Mouse (Mus musculus) right cerebral cortex, adult 2 months (tissue): ENCODE measurements around the gene Slc6a2.

Experiments used
- DNase-seq, 2 experiments: peaks; one replicate each; pipeline ENCODE4 v3.0.0; 2021 to 2022; ENCODE audit warnings: low spot score in 2 of 2

Slc6a2 gene

DNA sequence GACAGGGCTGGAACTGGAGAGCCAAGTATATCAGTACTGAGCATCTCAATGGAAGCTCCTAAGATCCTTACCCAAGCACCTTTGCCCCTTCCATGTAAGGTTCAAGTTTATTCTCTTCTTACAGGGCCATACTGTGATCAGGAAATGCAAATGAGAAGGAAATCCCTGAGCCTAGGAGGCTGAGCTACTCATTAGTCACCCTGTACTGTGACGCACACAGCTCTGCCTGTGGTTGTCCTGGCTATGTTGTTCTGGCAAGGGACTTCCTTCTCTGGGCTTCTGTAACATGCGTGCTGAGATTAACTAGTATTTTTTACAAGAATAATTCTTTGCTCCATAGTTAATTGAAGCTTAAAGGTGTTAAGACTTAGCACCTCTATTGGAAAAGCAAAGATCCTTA lies 70.8 kb downstream of the Slc6a2 start:
- no peak for DNase-seq

DNA sequence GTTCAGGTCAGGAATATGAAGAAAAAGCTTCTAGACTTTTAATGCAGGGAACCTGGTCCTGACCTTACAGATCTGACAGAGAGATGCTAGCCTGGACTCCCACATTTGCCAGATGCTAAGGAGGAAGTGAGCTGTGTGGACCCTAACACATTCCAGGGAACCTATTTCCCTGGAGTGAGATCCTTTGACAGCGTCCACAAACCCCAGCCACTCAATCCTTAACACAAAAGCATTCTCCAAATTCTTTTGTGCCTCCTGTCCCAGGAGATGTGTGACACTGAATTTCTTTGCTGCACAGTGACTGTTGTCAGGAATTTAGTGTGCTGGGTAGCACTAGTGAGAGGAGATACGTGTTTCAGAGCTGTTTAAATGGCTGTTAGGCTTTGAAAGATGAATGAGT lies 79.0 kb downstream of the Slc6a2 start:
- no peak for DNase-seq

DNA sequence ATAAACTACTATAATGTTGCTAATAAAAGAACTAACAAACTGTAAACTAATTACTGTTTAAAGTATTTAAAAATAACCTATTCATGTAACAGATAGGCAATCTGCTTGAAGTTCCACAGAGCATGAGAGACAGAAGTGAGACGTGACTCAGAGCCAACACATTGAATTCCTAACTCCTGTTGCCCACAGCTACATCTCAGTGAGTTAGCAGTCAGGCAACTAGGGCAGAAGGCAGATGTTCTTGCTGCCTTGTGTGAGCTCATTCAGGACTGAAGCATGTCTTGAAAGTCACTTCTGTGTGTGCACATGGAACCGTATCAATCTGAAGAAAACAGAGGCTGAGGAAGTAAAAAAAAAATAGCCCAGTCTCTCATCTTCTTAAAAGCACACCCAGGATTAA lies 80.4 kb downstream of the Slc6a2 start:
- DNase-seq = peak; percentile 29 to 45

DNA sequence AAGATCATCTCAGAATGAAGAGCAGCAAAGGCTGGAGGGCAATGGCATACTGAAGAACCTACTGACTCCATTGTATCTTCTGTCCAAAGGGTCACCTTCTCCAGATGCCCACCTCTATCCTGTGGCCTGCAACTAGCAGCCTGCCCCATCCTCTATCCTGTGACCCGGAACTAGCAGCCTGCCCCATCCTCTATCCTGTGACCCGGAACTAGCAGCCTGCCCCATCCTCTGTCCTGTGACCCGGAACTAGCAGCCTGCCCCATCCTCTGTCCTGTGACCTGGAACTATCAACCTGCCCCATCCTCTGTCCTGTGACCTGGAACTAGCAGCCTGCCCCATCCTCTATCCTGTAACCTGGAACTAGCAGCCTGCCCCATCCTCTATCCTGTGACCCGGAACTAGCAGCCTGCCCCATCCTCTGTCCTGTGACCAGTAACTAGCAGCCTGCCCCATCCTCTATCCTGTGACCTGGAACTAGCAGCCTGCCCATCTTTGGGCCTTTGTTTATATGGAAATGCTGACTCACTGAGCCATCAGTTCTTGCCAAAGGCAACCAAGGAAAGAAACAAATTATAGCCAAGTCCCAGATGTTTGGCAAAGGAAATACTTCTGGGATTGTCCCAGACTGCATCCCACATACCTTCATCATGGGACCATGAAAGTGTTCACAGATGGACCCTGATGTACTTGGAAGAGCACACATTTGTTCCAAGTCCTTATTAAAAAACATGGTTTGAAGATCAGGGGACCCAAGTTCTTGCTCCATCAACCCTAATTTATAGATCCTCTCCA lies 81.1 kb downstream of the Slc6a2 start:
- no peak for DNase-seq

DNA sequence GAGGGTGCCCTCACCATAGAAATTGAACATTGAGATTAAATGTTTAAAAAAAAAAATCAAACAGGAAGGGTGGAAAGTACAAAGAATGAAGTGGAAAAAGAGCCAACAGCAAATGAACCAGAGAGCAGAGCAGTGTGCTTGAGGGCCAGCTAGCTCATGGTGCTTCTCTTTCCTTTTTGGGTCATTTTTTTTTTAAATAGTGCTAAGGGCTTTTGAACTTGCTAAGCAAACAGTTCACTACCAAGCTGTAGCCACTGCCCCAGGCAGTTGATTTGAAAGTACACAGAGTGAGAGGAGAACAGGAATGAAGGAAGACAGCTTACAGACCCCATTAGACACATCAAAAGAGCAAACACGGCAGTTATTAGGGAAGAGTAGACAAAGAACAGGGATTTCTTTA lies 83.2 kb downstream of the Slc6a2 start:
- no peak for DNase-seq

DNA sequence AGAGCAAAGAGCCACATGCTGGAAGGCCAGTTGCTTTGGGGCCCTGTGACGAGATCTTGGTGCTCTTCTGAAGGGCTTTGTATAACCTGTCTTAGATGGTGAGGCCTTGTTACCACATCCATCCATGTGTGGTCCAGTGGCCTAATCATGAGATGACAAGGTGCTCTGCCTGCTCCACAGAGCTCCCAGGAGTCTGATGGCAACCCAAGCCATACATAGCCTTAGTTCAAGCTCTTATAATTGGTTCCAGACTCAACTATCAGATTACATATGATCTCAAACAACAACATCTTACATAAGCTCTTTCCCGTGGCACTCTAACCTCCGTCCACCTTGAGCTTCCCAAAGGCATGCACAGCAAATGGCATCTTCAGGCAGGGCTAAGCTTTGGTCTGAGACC lies 88.2 kb downstream of the Slc6a2 start, which contains the start of gene Ces1a:
Ces1a (minus strand) TSS at position 101 of the 400 bp plus-strand sequence.
- no peak for DNase-seq

DNA sequence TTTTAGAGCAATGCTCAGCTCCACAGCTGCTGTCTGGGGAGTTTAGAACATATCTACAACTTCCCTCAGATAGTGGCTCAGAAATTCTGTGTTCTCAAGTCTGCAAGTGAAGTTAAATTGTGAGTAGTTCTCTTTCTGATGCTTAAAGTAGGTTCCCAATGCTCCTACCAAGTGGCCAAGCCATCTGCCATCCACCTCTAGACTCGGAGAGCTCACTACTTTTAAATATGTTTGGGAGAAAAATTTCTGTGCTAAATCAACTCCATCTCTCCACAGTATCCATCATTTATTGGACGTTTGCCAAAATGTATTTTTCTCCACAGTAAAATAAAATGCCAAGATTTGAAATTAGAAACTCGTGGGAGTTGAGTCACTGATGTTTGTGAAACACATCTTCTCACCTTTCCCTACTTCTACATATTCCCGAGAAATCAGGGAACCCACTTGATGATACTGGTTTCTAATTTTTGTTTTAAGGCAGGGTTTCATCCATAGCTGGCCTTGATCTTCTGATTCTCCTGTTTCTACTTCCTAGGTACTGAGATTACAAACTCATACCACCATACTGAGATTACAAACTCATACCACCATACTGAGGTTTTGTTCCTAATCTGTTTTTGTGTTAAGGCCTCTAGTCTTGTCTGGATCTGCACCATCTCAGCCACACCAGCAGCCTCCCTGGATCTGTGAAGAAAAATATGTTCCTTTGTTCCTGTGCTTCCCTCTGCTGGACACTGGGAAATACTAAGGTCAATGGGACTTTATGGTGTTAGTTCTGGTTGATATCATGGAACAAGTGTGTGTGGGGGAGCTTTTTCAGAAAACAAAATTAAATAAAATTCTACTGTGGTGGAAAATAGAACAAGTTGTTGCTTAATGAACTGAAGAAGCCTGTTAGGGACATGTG lies 88.9 kb downstream of the Slc6a2 start:
- DNase-seq = peak; percentile 23 to 27
